Mouse (Mus musculus) bone marrow, adult 2 months (tissue): ENCODE results near the gene Mbtps1. TPM values are rescaled to one million over a fixed set of nuclear protein-coding genes. Genes with fewer than 3 reads are reported as not detected.

Source experiments
- H3K27ac ChIP-seq: fragments of 200-500 bp; 2 replicates; pipeline ENCODE4 v1.5.1; 2012; ENCODE audit warnings: low read depth, mild to moderate bottlenecking, control low read depth, inconsistent platforms, low read length; ENCODE audit not compliant: control insufficient read depth, poor library complexity, insufficient read depth
- H3K4me1 ChIP-seq: fragments of 200-500 bp; 2 replicates; pipeline ENCODE4 v1.6.1; 2011; ENCODE audit warnings: low read length; ENCODE audit not compliant: control insufficient read depth, insufficient read depth
- H3K4me3 ChIP-seq: fragments of 200-500 bp; replicated peaks from 2 replicates; pipeline ENCODE3; 2011; ENCODE audit warnings: mild to moderate bottlenecking, low read depth, low read length, control low read depth; ENCODE audit not compliant: control insufficient read depth
- CTCF ChIP-seq: fragments of 200-500 bp; IDR thresholded peaks from 2 replicates; pipeline ENCODE4 v1.5.1; 2011; ENCODE audit warnings: low read length, control low read depth; ENCODE audit not compliant: control insufficient read depth, insufficient read depth
- POLR2A ChIP-seq: fragments of 200-500 bp; IDR thresholded peaks from 2 replicates; pipeline ENCODE4 v1.6.1; 2011; ENCODE audit warnings: low read depth, mild to moderate bottlenecking, control low read depth, low read length, borderline replicate concordance; ENCODE audit not compliant: control insufficient read depth
- WGBS: fragments of 180-500 bp; shearing (Covaris S2); methylation state at CpG from one replicate; pipeline ENCODE4 v1.1.7; 2018; 5-methylcytosine and 5-hydroxymethylcytosine counted together
- polyA plus RNA-seq: library from polyadenylated mRNA; stranded (reverse); fragments of >200 nt; gene quantifications from 2 replicates; pipeline ENCODE4 v1.2.4, GENCODE M21; 2011; ENCODE audit warnings: low replicate concordance; ENCODE audit not compliant: missing spikeins, insufficient read depth, insufficient read length

Mbtps1 gene
- 19.7 and 35.3 TPM in 2 replicates for polyA plus RNA-seq

GRCm38 (mm10) chr8:119558603-119559401, at the start of gene Mbtps1:
Mbtps1 (minus strand) TSS chr8:119558735.
- WGBS = 3% methylated on average over 62 of the region's 63 CpGs
- TF ChIP-seq CTCF (no peak), POLR2A (0 out of 2 replicates have a peak, but pooled peaks have one; percentile 44)
- Histone ChIP-seq H3K27ac (peak within 1 kb of the TSS; percentile 98), H3K4me3 (peak within 1 kb of the TSS; percentile 99), H3K4me1 (no peaks in the 10 kb centered on the region; the same call in 1 of the 2 replicates)

GRCm38 (mm10) chr8:119606224-119606623, 47.7 kb upstream of the Mbtps1 start:
- TF ChIP-seq CTCF (no peak), POLR2A (no peak)
- no peak overlapping the region for H3K27ac ChIP-seq
- WGBS = 60% methylated on average over 2 of the region's 2 CpGs
- H3K4me3 ChIP-seq = no peak overlapping the region
- H3K4me1 ChIP-seq = peaks cover 2% of the 10 kb centered on the region; the same call in 1 of the 2 replicates

GRCm38 (mm10) chr8:119604996-119605395, 46.5 kb upstream of the Mbtps1 start, which contains the start of gene Taf1c:
Taf1c (minus strand) TSS chr8:119605222.
- Histone ChIP-seq H3K4me1 (peaks cover 2% of the 10 kb centered on the region; the same call in 1 of the 2 replicates), H3K4me3 (peak within 1 kb of the TSS; percentile 86), H3K27ac (peak within 1 kb of the TSS; percentile 56)
- WGBS = under 1% methylated on average over 23 of the region's 23 CpGs
- TF ChIP-seq POLR2A (peak; percentile 67; the same call in 1 of the 2 replicates), CTCF (peak; percentile 93)

- 18% methylated on average over 12 of the region's 12 CpGs for WGBS
- peaks cover 2% of the 10 kb centered on the region; the same call in 1 of the 2 replicates for H3K4me1 ChIP-seq
- TF ChIP-seq POLR2A (no peak), CTCF (no peak)
- no peak overlapping the region for H3K27ac ChIP-seq
- H3K4me3 ChIP-seq = peak overlapping the region; percentile 86
Measured at GRCm38 (mm10) chr8:119604398-119604803, 45.9 kb upstream of the Mbtps1 start.

- WGBS = 84% methylated on average over 4 of the region's 4 CpGs
- Histone ChIP-seq H3K4me1 (peaks cover 2% of the 10 kb centered on the region; the same call in 1 of the 2 replicates), H3K27ac (no peak overlapping the region), H3K4me3 (no peak overlapping the region)
- no peak for TF ChIP-seq POLR2A
- no peak for TF ChIP-seq CTCF
Measured at GRCm38 (mm10) chr8:119603771-119604170, 45.2 kb upstream of the Mbtps1 start.

- Histone ChIP-seq H3K4me1 (no peaks in the 10 kb centered on the region; the same call in 1 of the 2 replicates), H3K27ac (no peak overlapping the region), H3K4me3 (no peak overlapping the region)
- 82% methylated on average over 7 of the region's 7 CpGs for WGBS
- no peak for TF ChIP-seq CTCF
- TF ChIP-seq POLR2A = no peak
Measured at GRCm38 (mm10) chr8:119591456-119591855, 32.9 kb upstream of the Mbtps1 start.

- no peak for TF ChIP-seq POLR2A
- TF ChIP-seq CTCF = no peak
- WGBS = 71% methylated on average over 14 of the region's 14 CpGs
- H3K27ac ChIP-seq = no peak overlapping the region
Measured at GRCm38 (mm10) chr8:119590348-119590747, 31.8 kb upstream of the Mbtps1 start.

GRCm38 (mm10) chr8:119588844-119589243, 30.3 kb upstream of the Mbtps1 start:
- H3K4me1 ChIP-seq = no peaks in the 10 kb centered on the region; the same call in 1 of the 2 replicates

More at GRCm38 (mm10) chr8:119590348-119590747, 31.8 kb upstream of the Mbtps1 start:
- no peak overlapping the region for H3K4me3 ChIP-seq
- no peaks in the 10 kb centered on the region; the same call in 1 of the 2 replicates for H3K4me1 ChIP-seq

More at GRCm38 (mm10) chr8:119588844-119589243, 30.3 kb upstream of the Mbtps1 start:
- TF ChIP-seq POLR2A = no peak
- TF ChIP-seq CTCF = no peak
- 68% methylated on average over 10 of the region's 10 CpGs for WGBS
- Histone ChIP-seq H3K27ac (no peak overlapping the region), H3K4me3 (no peak overlapping the region)
